Mouse (Mus musculus) liver, embryonic 11.5 days (tissue): ENCODE measurements around the gene Snrnp70. TPM values are rescaled to one million over a fixed set of nuclear protein-coding genes. Genes with fewer than 3 reads are reported as not detected.
"Not testable (repeated sequence)": the region's sequence is repeated elsewhere in the genome, so short reads cannot be mapped to it uniquely, and the experiment has no call there.

Experiments
- ATAC-seq: fragments of 200-750 bp; cut with Nextera tagmentation; replicated peaks from 2 replicates; pipeline ENCODE4 v1.8.0; 2017; ENCODE audit warnings: moderate number of reproducible peaks, mild to moderate bottlenecking, moderate TSS enrichment, moderate library complexity; ENCODE audit not compliant: low FRiP score
- DNase-seq: peaks from one replicate; pipeline ENCODE4 v3.0.0-alpha.2; 2017; ENCODE audit warnings: low spot score
- H3K27ac ChIP-seq: fragments of 300-500 bp; sonication (generic); 2 replicates; pipeline ENCODE4 v1.5.1; 2014; ENCODE audit warnings: mild to moderate bottlenecking, low read depth, low read length, control low read depth
- H3K27me3 ChIP-seq: fragments of 300-500 bp; sonication (generic); replicated peaks from 2 replicates; pipeline ENCODE4 v1.6.1; 2014; ENCODE audit warnings: low read length, mixed read lengths; ENCODE audit not compliant: control insufficient read depth, insufficient read depth
- H3K36me3 ChIP-seq: fragments of 300-500 bp; sonication (generic); 2 replicates; pipeline ENCODE4 v1.6.1; 2014; ENCODE audit warnings: mild to moderate bottlenecking, low read length, moderate library complexity, mixed read lengths; ENCODE audit not compliant: control insufficient read depth, insufficient read depth
- H3K4me1 ChIP-seq: fragments of 300-500 bp; sonication (generic); replicated peaks from 2 replicates; pipeline ENCODE4 v1.6.1; 2014; ENCODE audit warnings: low read length, mixed read lengths; ENCODE audit not compliant: control insufficient read depth, insufficient read depth
- H3K4me2 ChIP-seq: fragments of 300-500 bp; sonication (generic); 2 replicates; pipeline ENCODE4 v1.6.1; 2014; ENCODE audit warnings: mild to moderate bottlenecking, control low read depth, moderate library complexity
- H3K4me3 ChIP-seq: fragments of 300-500 bp; sonication (generic); 2 replicates; pipeline ENCODE4 v1.5.1; 2014; ENCODE audit warnings: low read depth, low read length, control low read depth
- H3K9ac ChIP-seq: fragments of 300-500 bp; sonication (generic); 2 replicates; pipeline ENCODE4 v1.6.1; 2014; ENCODE audit warnings: low read depth, low read length, control low read depth
- H3K9me3 ChIP-seq: fragments of 300-500 bp; sonication (generic); 2 replicates; pipeline ENCODE4 v1.6.1; 2016; ENCODE audit warnings: low read length, inconsistent platforms, mixed read lengths; ENCODE audit not compliant: control insufficient read depth
- WGBS: fragments of 180-500 bp; shearing (Covaris S2); extraction: QIAGEN DNeasy Blood & Tissue Kit; methylation state at CpG from one replicate; pipeline ENCODE4 v1.1.7; 2014; 5-methylcytosine and 5-hydroxymethylcytosine counted together
- polyA plus RNA-seq: library from polyadenylated mRNA; unstranded; fragments of >200 nt; fragmentation: Nextera tagmentation; extraction: Ambion mirVana; gene quantifications from 2 replicates; pipeline ENCODE4 v1.2.1, GENCODE M21; 2014

Snrnp70 gene
- polyA plus RNA-seq, 1 experiment from 2014 or later = 64.4 TPM

DNA sequence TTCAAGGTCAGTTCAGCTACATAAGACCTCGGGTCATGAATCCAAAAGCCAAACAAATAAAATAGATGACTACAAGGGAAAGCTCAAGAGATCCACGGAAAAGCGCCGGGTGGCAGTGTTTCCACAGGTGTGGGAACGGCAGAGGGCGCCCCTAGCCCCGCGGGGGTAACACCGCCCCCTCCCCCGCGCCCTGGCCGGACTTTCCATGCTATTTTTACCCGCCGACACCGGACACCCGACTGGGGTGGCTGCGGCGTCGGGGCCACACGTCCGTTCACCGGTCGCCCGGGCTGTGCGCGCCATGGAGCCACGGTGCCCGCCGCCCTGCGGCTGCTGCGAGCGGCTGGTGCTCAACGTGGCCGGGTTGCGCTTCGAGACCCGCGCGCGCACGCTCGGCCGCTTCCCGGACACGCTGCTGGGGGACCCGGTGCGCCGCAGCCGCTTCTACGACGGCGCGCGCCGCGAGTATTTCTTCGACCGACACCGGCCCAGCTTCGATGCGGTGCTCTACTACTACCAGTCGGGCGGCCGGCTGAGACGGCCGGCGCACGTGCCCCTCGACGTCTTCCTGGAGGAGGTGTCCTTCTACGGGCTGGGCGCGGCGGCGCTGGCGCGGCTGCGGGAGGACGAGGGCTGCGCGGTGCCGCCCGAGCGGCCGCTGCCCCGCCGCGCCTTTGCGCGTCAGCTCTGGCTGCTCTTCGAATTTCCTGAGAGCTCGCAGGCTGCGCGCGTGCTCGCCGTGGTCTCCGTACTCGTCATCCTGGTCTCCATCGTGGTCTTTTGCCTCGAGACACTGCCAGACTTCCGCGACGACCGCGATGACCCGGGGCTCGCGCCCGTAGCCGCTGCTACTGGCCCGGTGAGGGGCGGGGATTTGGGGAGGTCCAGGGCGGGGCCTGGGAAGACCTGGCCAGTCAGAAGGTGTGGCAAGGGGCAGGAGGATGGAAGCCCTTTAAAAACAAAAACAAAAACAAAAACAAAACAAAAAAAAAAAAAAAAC lies 10.9 kb upstream of the Snrnp70 start:
- ATAC-seq = no peak
- H3K27me3 ChIP-seq = peaks cover 63% of the 10 kb centered on the region
- peak overlapping the region; percentile 9; the same call in 1 of the 2 replicates for H3K9ac ChIP-seq
- no peaks in the 10 kb centered on the region for H3K36me3 ChIP-seq
- H3K9me3 ChIP-seq = no peaks in the 10 kb centered on the region
- 2% methylated on average over 113 of the region's 114 CpGs for WGBS
- peaks cover 4% of the 10 kb centered on the region; the same call in 1 of the 2 replicates for H3K4me1 ChIP-seq
- H3K4me3 ChIP-seq = peak overlapping the region; percentile 45
- DNase-seq = no peak
- H3K4me2 ChIP-seq = peak overlapping the region; percentile 68
- H3K27ac ChIP-seq = no peak overlapping the region

DNA sequence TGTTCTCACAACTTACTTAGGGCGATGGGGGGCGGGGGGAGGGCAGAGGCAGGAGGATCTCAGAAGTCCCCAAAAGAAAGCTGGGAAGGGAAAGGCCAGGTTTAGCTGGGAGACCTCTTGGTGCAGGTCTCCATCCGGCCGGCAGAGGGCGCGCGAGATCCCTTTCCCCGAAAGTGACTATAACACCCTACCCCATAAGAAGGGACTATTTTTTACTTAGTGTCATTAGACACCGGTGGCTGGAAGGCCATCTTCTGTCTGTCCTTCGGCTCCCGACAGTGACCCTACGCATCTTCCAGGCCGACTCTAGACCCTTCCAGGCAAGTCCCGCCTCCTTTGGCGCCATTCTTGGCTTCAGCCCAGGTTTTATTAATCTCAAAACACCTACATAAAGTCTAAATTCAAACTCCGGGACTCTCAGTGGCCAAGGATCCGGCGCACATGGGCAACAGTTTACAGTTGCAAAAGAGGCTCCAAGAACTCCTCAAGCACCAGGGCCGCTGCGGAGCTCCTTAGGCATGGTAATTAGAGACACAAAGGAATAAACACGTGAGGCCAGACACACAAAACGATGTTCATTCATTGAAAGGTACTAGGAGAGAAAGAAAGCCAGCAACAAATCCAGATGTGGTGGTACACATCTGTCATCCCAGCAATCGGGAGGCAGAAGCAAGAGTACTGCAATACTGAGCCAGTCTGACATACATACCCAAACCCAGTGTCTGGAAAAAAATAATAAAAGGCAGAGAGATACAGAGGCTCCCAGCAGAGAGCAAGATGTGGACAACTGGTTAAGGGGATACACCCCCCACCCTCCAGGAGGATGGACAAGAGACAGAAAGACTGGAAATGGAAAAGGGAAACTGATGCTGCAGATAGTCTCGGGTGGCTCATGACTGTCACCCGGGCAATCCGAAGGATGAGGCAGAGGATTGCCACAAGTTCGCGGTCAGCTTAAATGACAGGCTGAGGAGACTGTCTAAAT lies 9.8 kb upstream of the Snrnp70 start, which contains the start of gene Kcna7:
Gene Kcna7 (plus strand): TSS at position 563 of the 985 bp plus-strand sequence.
- Histone ChIP-seq H3K4me3 (peak within 1 kb of the TSS; percentile 45), H3K4me2 (peak within 1 kb of the TSS; percentile 68), H3K27me3 (peaks cover 53% of the 10 kb centered on the region), H3K9ac (no peak within 1 kb of the TSS; the same call in 1 of the 2 replicates), H3K9me3 (no peaks in the 10 kb centered on the region), H3K36me3 (no peaks in the 10 kb centered on the region), H3K27ac (no peak within 1 kb of the TSS), H3K4me1 (peaks cover 4% of the 10 kb centered on the region; the same call in 1 of the 2 replicates)
- DNase-seq (peak; percentile 70), ATAC-seq (no peak)
- WGBS = 11% methylated on average over 28 of the region's 28 CpGs

DNA sequence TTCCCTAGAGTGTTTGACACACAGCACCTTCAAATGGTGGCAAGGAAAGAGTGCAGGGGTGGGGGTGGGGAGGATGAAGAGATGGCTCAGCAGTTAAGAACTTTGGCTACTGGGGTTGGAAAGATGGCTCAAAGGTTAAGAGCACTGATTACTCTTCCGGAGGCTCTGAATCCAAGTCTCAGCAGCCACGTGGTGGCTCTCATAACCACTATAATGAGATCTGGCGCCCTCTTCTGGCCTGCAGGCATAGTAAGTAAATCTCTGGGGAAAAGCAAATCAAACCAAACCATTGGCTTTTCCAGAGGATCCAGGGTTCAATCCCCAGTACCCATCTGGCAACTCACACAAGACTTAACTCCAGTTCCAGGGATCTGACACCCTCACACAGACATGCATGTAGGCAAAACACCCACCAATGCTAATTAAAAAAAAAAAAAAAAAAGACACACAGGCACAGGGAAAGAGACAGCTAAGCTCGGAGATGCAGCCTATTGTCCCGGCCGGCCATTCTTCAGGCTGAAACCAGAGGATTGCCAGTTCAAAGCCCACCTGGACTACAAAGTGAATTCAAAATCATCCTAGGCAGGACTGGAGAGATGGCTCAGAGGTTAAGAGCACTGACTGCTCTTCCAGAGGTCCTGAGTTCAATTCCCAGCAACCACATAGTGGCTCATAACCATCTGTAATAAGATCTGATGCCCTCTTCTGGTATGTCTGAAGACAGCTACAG lies 8.2 kb upstream of the Snrnp70 start:
- no peak overlapping the region for H3K4me3 ChIP-seq
- ATAC-seq (no peak), DNase-seq (no peak)
- H3K4me2 ChIP-seq = no peak overlapping the region
- no peaks in the 10 kb centered on the region for H3K36me3 ChIP-seq
- peaks cover 36% of the 10 kb centered on the region for H3K27me3 ChIP-seq
- H3K27ac ChIP-seq = no peak overlapping the region
- H3K9ac ChIP-seq = no peak overlapping the region
- peaks cover 4% of the 10 kb centered on the region; the same call in 1 of the 2 replicates for H3K4me1 ChIP-seq
- 43% methylated on average over 6 of the region's 6 CpGs for WGBS
- no peaks in the 10 kb centered on the region for H3K9me3 ChIP-seq

DNA sequence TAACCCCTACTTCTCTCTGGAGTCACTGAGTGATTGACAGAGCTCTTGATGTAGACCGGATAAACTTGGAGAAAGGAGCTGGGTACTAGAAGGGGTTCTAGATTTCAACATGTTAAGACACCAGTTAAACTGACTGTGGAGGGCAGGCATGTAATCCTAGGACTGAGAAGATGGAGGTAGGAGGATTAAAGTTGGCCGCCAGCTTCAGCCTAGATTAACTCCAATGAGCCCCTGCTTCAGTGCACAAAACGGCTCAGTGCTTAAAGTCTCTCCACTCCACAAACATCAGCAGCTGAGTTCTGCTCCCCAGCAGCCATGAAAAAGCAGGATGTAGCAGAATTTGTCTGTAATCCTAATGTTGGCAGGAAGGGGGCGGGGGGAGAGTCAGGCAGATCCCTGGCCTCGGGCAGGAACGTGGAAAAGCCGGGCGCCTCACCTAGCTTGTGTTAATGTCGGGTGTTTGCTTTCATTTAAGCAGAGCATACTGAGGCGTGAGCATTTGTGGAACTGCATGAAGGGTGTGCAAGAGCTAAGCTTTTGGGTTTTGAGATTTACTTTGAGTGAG lies 6.1 kb upstream of the Snrnp70 start:
- Histone ChIP-seq H3K27me3 (peaks cover 15% of the 10 kb centered on the region), H3K9ac (no peak overlapping the region), H3K9me3 (no peaks in the 10 kb centered on the region), H3K4me2 (no peak overlapping the region), H3K4me1 (peaks cover 6% of the 10 kb centered on the region; the same call in 1 of the 2 replicates), H3K36me3 (no peaks in the 10 kb centered on the region), H3K27ac (no peak overlapping the region), H3K4me3 (no peak overlapping the region)
- ATAC-seq (no peak), DNase-seq (no peak)
- WGBS = 74% methylated on average over 10 of the region's 10 CpGs

DNA sequence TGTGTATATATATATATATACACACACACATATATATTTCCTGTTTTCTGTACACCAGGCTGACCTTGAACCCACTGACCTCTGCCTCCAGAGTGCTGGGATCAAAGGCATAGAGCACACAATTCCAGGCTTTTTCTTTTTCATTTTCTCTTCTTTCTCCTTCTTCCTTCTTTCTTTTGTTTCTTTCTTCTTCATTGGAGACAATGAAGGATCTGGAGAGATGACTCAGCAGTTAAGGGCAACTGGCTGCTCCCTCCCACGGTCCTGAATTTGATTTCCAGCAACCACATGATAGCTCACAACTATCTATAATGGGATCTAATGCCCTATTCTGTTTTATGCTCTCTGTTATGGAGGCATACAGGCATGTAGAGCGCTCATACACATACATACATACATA lies 1.2 kb upstream of the Snrnp70 start:
- Histone ChIP-seq H3K9me3 (no peaks in the 10 kb centered on the region), H3K27ac (no peak overlapping the region), H3K4me2 (no peak overlapping the region)

DNA sequence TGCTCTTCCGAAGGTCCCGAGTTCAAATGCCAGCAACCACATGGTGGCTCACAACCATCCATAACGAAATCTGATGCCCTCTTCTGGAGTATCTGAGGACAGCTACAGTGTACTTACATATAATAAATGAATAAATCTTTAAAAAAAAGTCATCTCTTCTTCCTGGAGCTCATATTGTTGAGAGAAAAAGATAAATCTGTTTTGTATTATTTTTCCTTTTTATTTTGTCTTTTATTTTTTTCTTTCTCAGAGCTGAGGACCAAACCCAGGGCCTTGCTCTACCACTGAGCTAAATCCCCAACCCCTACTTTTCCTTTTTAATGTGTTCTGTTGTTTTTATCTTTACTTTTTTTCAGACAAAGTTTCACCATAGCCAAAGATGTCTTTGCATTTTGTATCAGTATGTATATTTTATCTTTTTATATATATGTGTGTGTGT lies 814 bp upstream of the Snrnp70 start:
- DNase-seq, H3K9me3 ChIP-seq, H3K27me3 ChIP-seq: not testable (repeated sequence)
- peak overlapping the region; percentile 63; the same call in 1 of the 2 replicates for H3K9ac ChIP-seq
- peak overlapping the region; percentile 70 for H3K4me3 ChIP-seq
- peak overlapping the region; percentile 76 for H3K4me2 ChIP-seq
- peaks cover 19% of the 10 kb centered on the region for H3K4me1 ChIP-seq
- H3K36me3 ChIP-seq = peaks cover 18% of the 10 kb centered on the region
- 2% methylated on average over 3 of the region's 3 CpGs for WGBS
- peak; percentile 55 for ATAC-seq
- H3K27ac ChIP-seq = peak overlapping the region; percentile 85

More for the DNA sequence above, 1.2 kb upstream of the Snrnp70 start:
- H3K27me3 ChIP-seq = no peaks in the 10 kb centered on the region
- DNase-seq = no peak
- H3K4me1 ChIP-seq = peaks cover 19% of the 10 kb centered on the region
- no peak overlapping the region for H3K9ac ChIP-seq
- H3K36me3 ChIP-seq = peaks cover 14% of the 10 kb centered on the region
- 63% methylated on average over 2 of the region's 2 CpGs for WGBS
- H3K4me3 ChIP-seq = no peak overlapping the region
- ATAC-seq = no peak

DNA sequence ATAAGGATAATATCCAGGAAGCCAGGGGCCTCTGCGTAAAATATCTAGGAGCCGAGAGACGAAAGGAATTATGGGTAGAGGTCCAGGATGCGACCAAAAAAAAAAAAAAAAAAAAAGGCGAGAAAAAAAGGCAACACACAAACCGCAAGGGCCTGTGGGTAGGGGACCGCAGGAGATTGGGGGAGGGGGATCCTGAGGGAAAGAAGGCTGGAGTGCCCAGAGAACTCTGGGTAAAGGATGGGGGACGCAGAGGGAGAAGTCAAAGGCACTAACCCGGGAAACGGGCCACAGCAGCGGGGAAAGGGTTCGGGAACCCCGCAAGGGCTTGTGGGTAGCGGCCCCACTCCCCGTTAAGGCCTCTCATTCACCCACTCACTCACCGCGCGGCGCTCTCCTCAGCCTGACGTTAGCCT lies 407 bp downstream of the Snrnp70 start:
- H3K9me3 ChIP-seq = no peaks in the 10 kb centered on the region
- ATAC-seq (peak; percentile 67), DNase-seq (no peak)
- H3K9ac ChIP-seq = peak overlapping the region; percentile 92
- H3K4me1 ChIP-seq = peaks cover 19% of the 10 kb centered on the region
- no peaks in the 10 kb centered on the region for H3K27me3 ChIP-seq
- H3K27ac ChIP-seq = peak overlapping the region; percentile 96
- H3K4me3 ChIP-seq = peak overlapping the region; percentile 70
- peaks cover 28% of the 10 kb centered on the region for H3K36me3 ChIP-seq
- H3K4me2 ChIP-seq = peak overlapping the region; percentile 100
- under 1% methylated on average over 19 of the region's 20 CpGs for WGBS
